Mouse (Mus musculus) embryonic facial prominence, embryonic 14.5 days (tissue): ENCODE measurements around the gene Ralgapa2. TPM values are rescaled to one million over a fixed set of nuclear protein-coding genes. Genes with fewer than 3 reads are reported as not detected.

Experiments used
- ATAC-seq: fragments of 200-750 bp; cut with Nextera tagmentation; 2 replicates; pipeline ENCODE4 v1.8.0; 2017; ENCODE audit warnings: low read depth, moderate number of reproducible peaks, moderate TSS enrichment
- DNase-seq: peaks from one replicate; pipeline ENCODE4 v3.0.0-alpha.2; 2015; ENCODE audit warnings: low spot score
- H3K27ac ChIP-seq: fragments of 300-500 bp; sonication (generic); replicated peaks from 2 replicates; pipeline ENCODE4 v1.5.1; 2014; ENCODE audit warnings: low read depth, mild to moderate bottlenecking, low read length, moderate library complexity
- H3K27me3 ChIP-seq: fragments of 300-500 bp; sonication (generic); replicated peaks from 2 replicates; pipeline ENCODE4 v1.6.1; 2014; ENCODE audit warnings: low read length; ENCODE audit not compliant: control insufficient read depth, insufficient read depth
- H3K36me3 ChIP-seq: fragments of 300-500 bp; sonication (generic); 2 replicates; pipeline ENCODE4 v1.6.1; 2014; ENCODE audit warnings: low read length, mixed read lengths; ENCODE audit not compliant: control insufficient read depth, insufficient read depth
- H3K4me1 ChIP-seq: fragments of 300-500 bp; sonication (generic); 2 replicates; pipeline ENCODE4 v1.6.1; 2014; ENCODE audit warnings: antibody characterized with exemption, low read length; ENCODE audit not compliant: control insufficient read depth, insufficient read depth
- H3K4me2 ChIP-seq: fragments of 300-500 bp; sonication (generic); 2 replicates; pipeline ENCODE4 v1.6.1; 2014; ENCODE audit warnings: low read depth, mild to moderate bottlenecking, low read length, moderate library complexity, mixed read lengths
- H3K4me3 ChIP-seq: fragments of 300-500 bp; sonication (generic); 2 replicates; pipeline ENCODE4 v1.5.1; 2014; ENCODE audit warnings: low read depth, mild to moderate bottlenecking, low read length
- H3K9ac ChIP-seq: fragments of 300-500 bp; sonication (generic); 2 replicates; pipeline ENCODE4 v1.6.1; 2014; ENCODE audit warnings: low read depth, mild to moderate bottlenecking, low read length, moderate library complexity, mixed read lengths
- H3K9me3 ChIP-seq: fragments of 300-500 bp; sonication (generic); 2 replicates; pipeline ENCODE4 v1.6.1; 2016; ENCODE audit warnings: low read length; ENCODE audit not compliant: control insufficient read depth
- WGBS: fragments of 180-500 bp; shearing (Covaris S2); extraction: QIAGEN DNeasy Blood & Tissue Kit; methylation state at CpG from one replicate; pipeline ENCODE4 v1.1.7; 2014; 5-methylcytosine and 5-hydroxymethylcytosine counted together
- polyA plus RNA-seq: library from polyadenylated mRNA; unstranded; fragments of >200 nt; fragmentation: Nextera tagmentation; extraction: Ambion mirVana; gene quantifications from 2 replicates; pipeline ENCODE4 v1.2.1, GENCODE M21; 2014

Ralgapa2 gene
- polyA plus RNA-seq, 1 experiment from 2014 or later = 6.3 TPM

- H3K27me3 ChIP-seq = no peaks in the 10 kb centered on the region
- DNase-seq (no peak), ATAC-seq (no peak)
- H3K4me2 ChIP-seq = no peak overlapping the region
- H3K27ac ChIP-seq = no peak overlapping the region
- H3K4me1 ChIP-seq = no peaks in the 10 kb centered on the region
- H3K9me3 ChIP-seq = no peaks in the 10 kb centered on the region
- H3K4me3 ChIP-seq = no peak overlapping the region
- no peaks in the 10 kb centered on the region for H3K36me3 ChIP-seq
- no peak overlapping the region for H3K9ac ChIP-seq
- WGBS = 95% methylated on average over 1 of the region's 1 CpGs
These were observed 18.7 kb downstream of the Ralgapa2 start for GRCm38 (mm10) chr2:146493354-146493946.

- no peak overlapping the region for H3K9ac ChIP-seq
- no peak overlapping the region for H3K27ac ChIP-seq
- WGBS = 92% methylated on average over 5 of the region's 5 CpGs
- no peaks in the 10 kb centered on the region for H3K9me3 ChIP-seq
- H3K4me3 ChIP-seq = no peak overlapping the region
- no peak for ATAC-seq
- no peaks in the 10 kb centered on the region for H3K36me3 ChIP-seq
- H3K4me1 ChIP-seq = 0 out of 2 replicates have a peak, but pooled peaks cover 3% of the 10 kb centered on the region
- no peak for DNase-seq
- H3K27me3 ChIP-seq = no peaks in the 10 kb centered on the region
- H3K4me2 ChIP-seq = no peak overlapping the region
These were observed 20.1 kb downstream of the Ralgapa2 start for GRCm38 (mm10) chr2:146491830-146492610.

GRCm38 (mm10) chr2:146490926-146491325, 21.2 kb downstream of the Ralgapa2 start:
- no peaks in the 10 kb centered on the region for H3K27me3 ChIP-seq
- no peak for ATAC-seq
- H3K4me2 ChIP-seq = no peak overlapping the region
- WGBS = 77% methylated on average over 1 of the region's 1 CpGs
- no peak overlapping the region for H3K9ac ChIP-seq
- no peaks in the 10 kb centered on the region for H3K36me3 ChIP-seq
- H3K27ac ChIP-seq = no peak overlapping the region
- DNase-seq = no peak
- no peaks in the 10 kb centered on the region for H3K9me3 ChIP-seq
- H3K4me1 ChIP-seq = 0 out of 2 replicates have a peak, but pooled peaks cover 3% of the 10 kb centered on the region
- no peak overlapping the region for H3K4me3 ChIP-seq

- 82% methylated on average over 3 of the region's 3 CpGs for WGBS
- DNase-seq = no peak
- Histone ChIP-seq H3K27ac (no peak overlapping the region), H3K4me3 (no peak overlapping the region), H3K36me3 (no peaks in the 10 kb centered on the region), H3K9ac (no peak overlapping the region), H3K27me3 (no peaks in the 10 kb centered on the region), H3K4me1 (0 out of 2 replicates have a peak, but pooled peaks cover 3% of the 10 kb centered on the region), H3K4me2 (no peak overlapping the region), H3K9me3 (no peaks in the 10 kb centered on the region)
- ATAC-seq = no peak
These were observed 23.9 kb downstream of the Ralgapa2 start for GRCm38 (mm10) chr2:146488291-146488690.

- no peak overlapping the region for H3K27ac ChIP-seq
- no peak overlapping the region for H3K4me3 ChIP-seq
- no peaks in the 10 kb centered on the region for H3K9me3 ChIP-seq
- DNase-seq (no peak), ATAC-seq (no peak)
- no peak overlapping the region for H3K9ac ChIP-seq
- H3K4me1 ChIP-seq = 0 out of 2 replicates have a peak, but pooled peaks cover 3% of the 10 kb centered on the region
- H3K36me3 ChIP-seq = no peaks in the 10 kb centered on the region
- H3K27me3 ChIP-seq = no peaks in the 10 kb centered on the region
- H3K4me2 ChIP-seq = no peak overlapping the region
These were observed 29.3 kb downstream of the Ralgapa2 start for GRCm38 (mm10) chr2:146482859-146483258.

GRCm38 (mm10) chr2:146477491-146477890, 34.7 kb downstream of the Ralgapa2 start:
- 87% methylated on average over 4 of the region's 4 CpGs for WGBS
- ATAC-seq = no peak
- no peaks in the 10 kb centered on the region for H3K9me3 ChIP-seq
- H3K4me3 ChIP-seq = no peak overlapping the region
- no peak overlapping the region for H3K4me2 ChIP-seq
- H3K4me1 ChIP-seq = no peaks in the 10 kb centered on the region
- DNase-seq = no peak
- H3K27ac ChIP-seq = no peak overlapping the region
- no peaks in the 10 kb centered on the region for H3K36me3 ChIP-seq
- no peaks in the 10 kb centered on the region for H3K27me3 ChIP-seq
- no peak overlapping the region for H3K9ac ChIP-seq

- H3K36me3 ChIP-seq = no peaks in the 10 kb centered on the region
These were observed 35.6 kb downstream of the Ralgapa2 start for GRCm38 (mm10) chr2:146476428-146476972.

GRCm38 (mm10) chr2:146476001-146476400, 36.1 kb downstream of the Ralgapa2 start:
- Histone ChIP-seq H3K27ac (no peak overlapping the region), H3K4me3 (no peak overlapping the region), H3K9ac (no peak overlapping the region), H3K36me3 (no peaks in the 10 kb centered on the region), H3K27me3 (no peaks in the 10 kb centered on the region), H3K4me1 (no peaks in the 10 kb centered on the region), H3K4me2 (no peak overlapping the region), H3K9me3 (no peaks in the 10 kb centered on the region)
- no peak for DNase-seq
- no peak for ATAC-seq

More at GRCm38 (mm10) chr2:146476428-146476972, 35.6 kb downstream of the Ralgapa2 start:
- Histone ChIP-seq H3K9ac (no peak overlapping the region), H3K27me3 (no peaks in the 10 kb centered on the region), H3K9me3 (no peaks in the 10 kb centered on the region), H3K4me1 (no peaks in the 10 kb centered on the region), H3K4me3 (no peak overlapping the region), H3K27ac (no peak overlapping the region), H3K4me2 (no peak overlapping the region)
- ATAC-seq (no peak), DNase-seq (no peak)
- WGBS = 84% methylated on average over 6 of the region's 6 CpGs
